Mouse (Mus musculus) embryonic facial prominence, embryonic 12.5 days (tissue): ENCODE data around the gene Ren1. TPM values are rescaled to one million over a fixed set of nuclear protein-coding genes. Genes with fewer than 3 reads are reported as not detected.

Experiments used
- ATAC-seq: fragments of 200-750 bp; cut with Nextera tagmentation; 2 replicates; pipeline ENCODE4 v1.8.0; 2017; ENCODE audit not compliant: insufficient number of reproducible peaks, insufficient read depth, low FRiP score, low TSS enrichment
- H3K27ac ChIP-seq: fragments of 300-500 bp; sonication (generic); 2 replicates; pipeline ENCODE4 v1.5.1; 2016; ENCODE audit warnings: mild to moderate bottlenecking
- H3K27me3 ChIP-seq: fragments of 300-500 bp; sonication (generic); 2 replicates; pipeline ENCODE4 v1.6.1; 2016; ENCODE audit warnings: mild to moderate bottlenecking, moderate library complexity
- H3K36me3 ChIP-seq: fragments of 300-500 bp; sonication (generic); 2 replicates; pipeline ENCODE4 v1.6.1; 2016; ENCODE audit warnings: mild to moderate bottlenecking
- H3K4me1 ChIP-seq: fragments of 300-500 bp; sonication (generic); 2 replicates; pipeline ENCODE4 v1.6.1; 2016
- H3K4me2 ChIP-seq: fragments of 300-500 bp; sonication (generic); replicated peaks from 2 replicates; pipeline ENCODE4 v1.6.1; 2016; ENCODE audit warnings: mild to moderate bottlenecking, moderate library complexity
- H3K4me3 ChIP-seq: fragments of 300-500 bp; sonication (generic); 2 replicates; pipeline ENCODE4 v1.5.1; 2016; ENCODE audit warnings: mild to moderate bottlenecking
- H3K9ac ChIP-seq: fragments of 300-500 bp; sonication (generic); 2 replicates; pipeline ENCODE4 v1.6.1; 2016; ENCODE audit warnings: mild to moderate bottlenecking, moderate library complexity
- H3K9me3 ChIP-seq: fragments of 300-500 bp; sonication (generic); 2 replicates; pipeline ENCODE4 v1.6.1; 2016; ENCODE audit warnings: mild to moderate bottlenecking, moderate library complexity
- WGBS: fragments of 180-500 bp; shearing (Covaris S2); methylation state at CpG from one replicate; pipeline ENCODE4 v1.1.7; 2016; 5-methylcytosine and 5-hydroxymethylcytosine counted together
- polyA plus RNA-seq: library from polyadenylated mRNA; unstranded; fragments of >200 nt; fragmentation: Nextera tagmentation; extraction: Ambion mirVana; gene quantifications from 2 replicates; pipeline ENCODE4 v1.2.1, GENCODE M21; 2016

Ren1 gene
- polyA plus RNA-seq, 1 experiment from 2014 or later: 0.19 TPM

DNA sequence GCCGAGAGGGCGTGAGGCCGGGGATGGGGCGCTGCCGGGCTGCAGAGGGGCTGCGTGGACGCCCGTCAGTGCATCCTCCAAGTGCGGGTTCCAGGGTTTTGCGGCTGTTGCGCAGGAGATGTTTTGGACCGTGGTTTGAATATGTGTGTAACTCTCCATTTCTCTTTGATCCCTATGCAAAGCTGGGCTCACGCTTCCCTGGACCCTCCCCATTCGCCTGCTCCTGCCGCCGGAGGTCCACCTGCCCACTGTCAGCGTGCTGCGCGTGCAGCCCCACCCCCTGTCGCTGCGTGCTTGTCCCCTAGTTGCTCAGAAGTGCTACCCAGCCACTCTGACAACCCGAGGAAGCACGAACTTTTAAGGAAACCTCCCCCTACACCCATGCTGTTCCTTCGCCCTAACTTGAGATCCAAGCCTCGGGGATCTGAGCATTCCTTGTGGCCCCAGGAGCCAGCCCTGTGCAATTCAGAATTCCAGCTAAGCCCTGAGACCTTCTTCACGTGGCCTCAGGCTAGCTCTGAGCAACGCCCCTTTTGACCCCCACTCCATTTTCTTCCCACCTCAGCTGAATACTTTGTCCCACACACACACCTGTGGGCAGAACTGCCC lies 13.8 kb downstream of the Ren1 start:
- H3K4me1 ChIP-seq: peaks cover 20% of the 10 kb centered on the region
- no peak overlapping the region for H3K27ac ChIP-seq
- no peaks in the 10 kb centered on the region for H3K36me3 ChIP-seq
- peaks cover 32% of the 10 kb centered on the region for H3K27me3 ChIP-seq
- H3K9ac ChIP-seq: peak overlapping the region; percentile 38; the same call in 1 of the 2 replicates
- no peak for ATAC-seq
- H3K9me3 ChIP-seq: no peaks in the 10 kb centered on the region
- peak overlapping the region; percentile 97 for H3K4me2 ChIP-seq
- WGBS: 2% methylated on average over 27 of the region's 27 CpGs
- peak overlapping the region; percentile 66 for H3K4me3 ChIP-seq

- peaks cover 20% of the 10 kb centered on the region for H3K4me1 ChIP-seq
- 52% methylated on average over 2 of the region's 2 CpGs for WGBS
- H3K9me3 ChIP-seq: no peaks in the 10 kb centered on the region
- H3K27me3 ChIP-seq: peaks cover 32% of the 10 kb centered on the region
- H3K36me3 ChIP-seq: no peaks in the 10 kb centered on the region
- no peak overlapping the region for H3K9ac ChIP-seq
- H3K4me2 ChIP-seq: no peak overlapping the region
- ATAC-seq: no peak
- H3K27ac ChIP-seq: no peak overlapping the region
- no peak overlapping the region for H3K4me3 ChIP-seq
Observed at GRCm38 (mm10) chr1:133364890-133365289, 14.6 kb downstream of the Ren1 start.

- Histone ChIP-seq H3K4me3 (no peak overlapping the region), H3K27ac (0 out of 2 replicates have a peak overlapping the region, but pooled peaks have one; percentile 8), H3K4me2 (no peak overlapping the region), H3K4me1 (peaks cover 20% of the 10 kb centered on the region), H3K9me3 (no peaks in the 10 kb centered on the region), H3K27me3 (peaks cover 32% of the 10 kb centered on the region), H3K36me3 (no peaks in the 10 kb centered on the region), H3K9ac (no peak overlapping the region)
- ATAC-seq: no peak
- 31% methylated on average over 10 of the region's 10 CpGs for WGBS
Observed at GRCm38 (mm10) chr1:133366951-133367605, 16.8 kb downstream of the Ren1 start.

GRCm38 (mm10) chr1:133367606-133368488 lies 17.5 kb downstream of the Ren1 start:
- 9% methylated on average over 11 of the region's 11 CpGs for WGBS
- ATAC-seq: no peak
- peaks cover 29% of the 10 kb centered on the region for H3K27me3 ChIP-seq

GRCm38 (mm10) chr1:133368644-133369043 lies 18.3 kb downstream of the Ren1 start:
- Histone ChIP-seq H3K27ac (no peak overlapping the region), H3K4me3 (no peak overlapping the region), H3K9me3 (no peaks in the 10 kb centered on the region), H3K4me1 (peaks cover 19% of the 10 kb centered on the region), H3K4me2 (no peak overlapping the region), H3K9ac (no peak overlapping the region), H3K27me3 (peaks cover 22% of the 10 kb centered on the region), H3K36me3 (no peaks in the 10 kb centered on the region)
- no peak for ATAC-seq
- WGBS: 54% methylated on average over 10 of the region's 10 CpGs

More at GRCm38 (mm10) chr1:133367606-133368488, 17.5 kb downstream of the Ren1 start:
- peaks cover 20% of the 10 kb centered on the region for H3K4me1 ChIP-seq
- H3K4me3 ChIP-seq: no peak overlapping the region
- H3K4me2 ChIP-seq: no peak overlapping the region
- H3K27ac ChIP-seq: peak overlapping the region; percentile 8; the same call in 1 of the 2 replicates
- no peak overlapping the region for H3K9ac ChIP-seq
- no peaks in the 10 kb centered on the region for H3K9me3 ChIP-seq
- no peaks in the 10 kb centered on the region for H3K36me3 ChIP-seq

- Histone ChIP-seq H3K4me1 (peaks cover 11% of the 10 kb centered on the region), H3K27me3 (peaks cover 5% of the 10 kb centered on the region), H3K36me3 (no peaks in the 10 kb centered on the region), H3K4me2 (no peak overlapping the region), H3K9me3 (no peaks in the 10 kb centered on the region), H3K9ac (no peak overlapping the region), H3K27ac (no peak overlapping the region), H3K4me3 (no peak overlapping the region)
- ATAC-seq: no peak
- WGBS: 75% methylated on average over 4 of the region's 4 CpGs
Observed at GRCm38 (mm10) chr1:133370352-133370751, 20.0 kb downstream of the Ren1 start.

- no peak for ATAC-seq
- Histone ChIP-seq H3K4me2 (no peak overlapping the region), H3K4me1 (peaks cover 11% of the 10 kb centered on the region), H3K9me3 (no peaks in the 10 kb centered on the region), H3K27ac (no peak overlapping the region), H3K36me3 (no peaks in the 10 kb centered on the region), H3K27me3 (no peaks in the 10 kb centered on the region), H3K4me3 (no peak overlapping the region), H3K9ac (no peak overlapping the region)
- 84% methylated on average over 6 of the region's 6 CpGs for WGBS
Observed at GRCm38 (mm10) chr1:133371431-133371830, 21.1 kb downstream of the Ren1 start.

DNA sequence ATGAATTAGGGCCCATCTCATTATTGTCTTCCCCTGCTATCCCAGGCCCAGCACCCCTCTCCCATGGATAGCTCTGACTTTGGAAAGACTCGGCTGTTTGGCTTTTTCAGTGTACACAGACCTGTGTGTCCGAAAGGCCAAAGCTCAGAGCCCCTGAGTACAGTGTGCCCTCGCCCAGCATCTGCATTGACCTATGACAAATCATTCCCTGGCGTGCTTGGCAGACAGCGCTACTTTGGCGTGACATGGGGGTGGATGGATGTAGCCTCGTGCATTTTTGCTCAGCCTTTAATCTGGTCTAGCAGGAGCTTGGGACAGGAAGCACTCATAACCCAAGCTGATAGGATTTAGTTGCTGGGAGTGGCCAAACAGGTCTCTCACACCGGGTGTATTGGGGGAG lies 21.8 kb downstream of the Ren1 start:
- WGBS: 65% methylated on average over 8 of the region's 8 CpGs

DNA sequence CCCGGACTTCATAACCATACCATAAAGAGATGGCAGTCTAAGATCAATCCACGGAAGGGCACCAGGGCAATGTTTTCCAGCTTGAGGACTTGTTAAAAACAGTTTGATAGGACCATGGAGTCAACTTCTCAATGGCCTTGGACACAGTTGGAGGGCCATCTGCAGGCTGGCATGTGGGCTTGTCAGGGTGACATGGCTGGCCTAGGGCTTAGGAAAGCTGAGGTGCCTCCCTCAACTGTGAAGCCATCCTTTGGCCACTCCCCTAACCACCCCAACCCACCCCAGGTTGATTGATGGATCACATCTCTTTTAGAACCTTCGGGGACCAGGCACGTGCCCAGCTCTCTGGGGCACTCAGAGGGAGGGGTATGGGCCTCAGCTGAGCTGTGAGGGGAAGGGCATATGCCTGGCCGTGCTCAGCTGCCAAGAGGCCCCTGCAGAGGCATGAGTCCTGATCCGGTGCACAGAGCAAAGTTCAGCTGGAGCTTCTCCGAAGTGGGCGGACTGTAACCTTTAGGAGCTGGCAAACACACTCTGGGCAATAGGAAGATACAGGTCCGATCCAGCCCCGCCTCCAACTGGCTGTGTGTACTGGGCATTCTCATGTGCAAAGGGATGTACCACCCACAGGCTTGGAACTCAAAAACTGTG lies 25.5 kb downstream of the Ren1 start:
- H3K27ac ChIP-seq: no peak overlapping the region
- no peak overlapping the region for H3K4me2 ChIP-seq
- 77% methylated on average over 10 of the region's 10 CpGs for WGBS
- no peaks in the 10 kb centered on the region for H3K4me1 ChIP-seq
- H3K9ac ChIP-seq: no peak overlapping the region
- no peak overlapping the region for H3K4me3 ChIP-seq
- H3K36me3 ChIP-seq: no peaks in the 10 kb centered on the region
- H3K27me3 ChIP-seq: no peaks in the 10 kb centered on the region
- H3K9me3 ChIP-seq: no peaks in the 10 kb centered on the region
- no peak for ATAC-seq

More for the DNA sequence above, 21.8 kb downstream of the Ren1 start:
- H3K27me3 ChIP-seq: no peaks in the 10 kb centered on the region
- H3K4me1 ChIP-seq: peaks cover 11% of the 10 kb centered on the region
- no peak overlapping the region for H3K27ac ChIP-seq
- H3K4me2 ChIP-seq: no peak overlapping the region
- ATAC-seq: no peak
- H3K9ac ChIP-seq: no peak overlapping the region
- H3K36me3 ChIP-seq: no peaks in the 10 kb centered on the region
- H3K4me3 ChIP-seq: no peak overlapping the region
- no peaks in the 10 kb centered on the region for H3K9me3 ChIP-seq

GRCm38 (mm10) chr1:133377547-133377946 lies 27.2 kb downstream of the Ren1 start:
- Histone ChIP-seq H3K4me2 (no peak overlapping the region), H3K27ac (no peak overlapping the region), H3K9ac (no peak overlapping the region), H3K4me1 (no peaks in the 10 kb centered on the region), H3K9me3 (no peaks in the 10 kb centered on the region), H3K36me3 (0 out of 2 replicates have a peak, but pooled peaks cover under 1% of the 10 kb centered on the region), H3K4me3 (no peak overlapping the region), H3K27me3 (no peaks in the 10 kb centered on the region)
- 92% methylated on average over 5 of the region's 5 CpGs for WGBS
- ATAC-seq: no peak

DNA sequence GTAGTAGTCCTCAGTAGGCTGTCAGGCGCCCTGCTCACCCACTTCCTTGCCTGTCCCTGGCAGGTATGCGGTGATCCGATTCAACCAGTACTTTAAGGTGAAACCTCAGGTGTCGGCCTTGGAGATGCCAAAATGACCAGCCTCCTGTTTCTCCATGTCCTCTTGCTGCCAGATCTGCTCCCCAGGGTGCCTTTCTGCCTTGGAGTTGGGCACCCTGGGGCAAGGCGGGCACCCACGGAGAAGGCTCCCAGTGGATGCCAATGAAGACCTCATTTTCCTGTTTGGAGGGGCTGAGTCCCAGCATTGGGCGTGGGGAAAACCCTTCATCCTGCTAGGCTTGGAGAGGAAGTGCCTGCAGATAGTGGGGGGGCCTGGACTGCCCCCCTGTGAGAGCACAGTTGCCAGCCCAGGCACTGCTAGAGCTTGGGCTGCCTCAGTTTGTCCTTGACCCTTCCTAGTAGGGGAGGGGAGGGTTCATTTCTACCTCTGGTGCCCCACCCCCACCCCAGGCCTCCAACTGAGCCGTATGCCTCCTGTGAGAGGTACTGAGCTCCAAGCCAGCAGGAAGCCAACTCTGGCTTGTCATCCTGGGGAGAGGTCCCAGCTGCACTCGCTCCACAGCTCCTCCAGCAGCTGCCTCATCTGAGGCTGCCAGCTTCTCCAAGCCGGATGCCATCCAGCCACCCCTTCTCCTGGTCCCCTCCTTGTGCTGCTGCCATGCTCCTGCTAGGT lies 29.1 kb downstream of the Ren1 start:
- 66% methylated on average over 10 of the region's 10 CpGs for WGBS

More for the DNA sequence above, 29.1 kb downstream of the Ren1 start:
- H3K36me3 ChIP-seq: 0 out of 2 replicates have a peak, but pooled peaks cover 3% of the 10 kb centered on the region
- no peak overlapping the region for H3K4me3 ChIP-seq
- ATAC-seq: no peak
- no peak overlapping the region for H3K9ac ChIP-seq
- no peaks in the 10 kb centered on the region for H3K4me1 ChIP-seq
- no peaks in the 10 kb centered on the region for H3K9me3 ChIP-seq
- no peak overlapping the region for H3K27ac ChIP-seq
- H3K27me3 ChIP-seq: no peaks in the 10 kb centered on the region
- H3K4me2 ChIP-seq: no peak overlapping the region
